Mouse (Mus musculus): ENCODE results near the gene Spns2. TPM values are rescaled to one million over a fixed set of nuclear protein-coding genes. Genes with fewer than 3 reads are reported as not detected.

Spns2 gene
- polyA plus RNA-seq, 1 experiment from 2014 or later: 10.6 TPM

DNA sequence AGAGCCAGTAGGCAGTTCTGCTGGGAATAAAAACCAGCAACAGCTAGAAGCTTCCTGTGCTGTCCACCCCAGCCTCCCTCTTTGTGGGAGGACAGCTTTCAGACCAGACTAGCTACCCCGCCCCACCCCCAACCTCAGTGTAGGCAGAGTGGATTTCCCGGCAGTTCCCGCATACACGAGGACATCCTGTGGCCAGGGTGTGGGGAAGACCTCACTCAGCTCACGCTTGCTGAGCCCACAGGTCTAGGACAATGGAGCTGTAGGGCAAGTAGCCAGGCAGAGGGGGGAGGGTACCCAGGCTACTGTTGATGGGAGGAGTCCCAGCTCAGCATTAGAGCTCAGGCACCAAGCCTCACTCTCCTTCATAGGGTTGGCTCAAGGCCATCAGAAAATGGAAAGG, 20.5 kb downstream of the Spns2 start:
- H3K4me1 ChIP-seq: peaks cover 12% of the 10 kb centered on the region; the same call in 1 of the 2 replicates
- H3K9me3 ChIP-seq: no peaks in the 10 kb centered on the region
- ATAC-seq (ENCODE audit: insufficient number of reproducible peaks, low FRiP score, low TSS enrichment, low read depth): peak; percentile 64; the same call in 1 of the 2 replicates
- no peak overlapping the region for H3K4me3 ChIP-seq
- no peaks in the 10 kb centered on the region for H3K36me3 ChIP-seq
- 30% methylated on average over 5 of the region's 5 CpGs for WGBS
- no peaks in the 10 kb centered on the region for H3K27me3 ChIP-seq
- H3K27ac ChIP-seq: peak overlapping the region; percentile 3; the same call in 1 of the 2 replicates
- no peak overlapping the region for H3K4me2 ChIP-seq
- H3K9ac ChIP-seq: no peak overlapping the region

DNA sequence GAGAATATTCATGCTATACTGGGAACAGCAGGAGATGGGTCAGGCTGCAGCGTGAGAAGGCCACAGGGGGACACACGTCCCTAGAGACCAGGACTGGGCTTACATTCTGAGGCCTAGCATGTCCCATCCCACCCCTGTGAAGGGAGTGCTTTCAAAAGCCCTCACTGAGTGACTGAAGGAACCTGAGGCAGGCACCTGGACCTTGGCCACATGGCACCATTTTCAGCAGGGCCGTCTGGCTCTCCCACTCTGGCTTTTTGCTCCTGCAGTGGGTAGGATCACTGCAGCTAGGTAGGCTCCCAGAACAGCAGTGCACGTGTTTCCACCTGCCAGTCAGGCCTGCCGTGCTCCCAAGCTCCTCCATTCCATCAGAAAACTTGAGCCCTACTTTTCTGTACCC, 21.2 kb downstream of the Spns2 start:
- H3K27me3 ChIP-seq: no peaks in the 10 kb centered on the region
- H3K9me3 ChIP-seq: no peaks in the 10 kb centered on the region
- H3K4me3 ChIP-seq: no peak overlapping the region
- H3K27ac ChIP-seq: peak overlapping the region; percentile 3; the same call in 1 of the 2 replicates
- H3K36me3 ChIP-seq: no peaks in the 10 kb centered on the region
- peaks cover 12% of the 10 kb centered on the region; the same call in 1 of the 2 replicates for H3K4me1 ChIP-seq
- H3K4me2 ChIP-seq: no peak overlapping the region
- no peak for ATAC-seq (ENCODE audit: insufficient number of reproducible peaks, low FRiP score, low TSS enrichment, low read depth)
- 67% methylated on average over 5 of the region's 5 CpGs for WGBS
- H3K9ac ChIP-seq: no peak overlapping the region

DNA sequence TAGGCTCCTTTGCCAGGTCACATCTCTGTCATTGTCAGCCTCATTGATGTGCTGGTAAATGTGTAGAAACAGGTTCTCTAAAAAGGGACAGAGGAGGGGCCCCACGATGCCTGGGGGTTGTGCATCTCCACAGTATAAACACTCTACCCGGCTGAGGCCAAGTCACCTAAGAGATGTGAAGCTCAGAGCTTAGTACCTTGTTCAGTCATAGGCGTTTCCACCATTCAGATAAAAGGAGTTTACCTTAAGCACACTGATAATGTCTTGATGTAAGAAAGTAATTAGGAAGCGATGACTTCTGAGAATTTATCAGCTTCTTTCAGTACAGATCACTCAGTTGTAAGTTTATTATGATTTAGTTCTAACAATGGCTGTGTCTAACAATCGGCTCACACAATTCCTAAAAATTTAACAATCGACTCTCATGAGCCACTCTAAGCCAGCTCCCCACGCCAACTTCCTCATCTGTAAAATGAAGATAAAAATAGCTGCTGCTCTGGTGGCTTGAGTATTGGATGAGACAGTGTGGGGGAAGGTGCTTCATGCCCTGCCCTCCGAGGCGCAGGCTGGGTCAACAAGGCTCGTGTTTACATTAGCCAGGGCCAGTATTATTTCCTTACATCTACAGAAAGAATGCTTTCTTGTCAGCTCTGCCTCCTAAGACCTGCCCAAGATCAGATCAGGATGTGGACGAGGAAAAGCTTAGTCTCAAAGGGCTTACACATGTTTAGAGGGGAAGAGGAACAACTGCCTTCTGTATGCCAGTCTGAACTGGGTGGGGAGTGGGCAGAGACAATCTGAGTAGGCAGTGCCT, 22.8 kb downstream of the Spns2 start:
- H3K27ac ChIP-seq: peak overlapping the region; percentile 22; the same call in 1 of the 2 replicates
- H3K4me2 ChIP-seq: no peak overlapping the region
- no peak overlapping the region for H3K9ac ChIP-seq
- no peaks in the 10 kb centered on the region for H3K9me3 ChIP-seq
- H3K4me3 ChIP-seq: no peak overlapping the region
- no peak; the same call in 1 of the 2 replicates for ATAC-seq (ENCODE audit: insufficient number of reproducible peaks, low FRiP score, low TSS enrichment, low read depth)
- WGBS: 42% methylated on average over 11 of the region's 11 CpGs
- H3K4me1 ChIP-seq: peaks cover 12% of the 10 kb centered on the region; the same call in 1 of the 2 replicates
- no peaks in the 10 kb centered on the region for H3K27me3 ChIP-seq
- no peaks in the 10 kb centered on the region for H3K36me3 ChIP-seq

DNA sequence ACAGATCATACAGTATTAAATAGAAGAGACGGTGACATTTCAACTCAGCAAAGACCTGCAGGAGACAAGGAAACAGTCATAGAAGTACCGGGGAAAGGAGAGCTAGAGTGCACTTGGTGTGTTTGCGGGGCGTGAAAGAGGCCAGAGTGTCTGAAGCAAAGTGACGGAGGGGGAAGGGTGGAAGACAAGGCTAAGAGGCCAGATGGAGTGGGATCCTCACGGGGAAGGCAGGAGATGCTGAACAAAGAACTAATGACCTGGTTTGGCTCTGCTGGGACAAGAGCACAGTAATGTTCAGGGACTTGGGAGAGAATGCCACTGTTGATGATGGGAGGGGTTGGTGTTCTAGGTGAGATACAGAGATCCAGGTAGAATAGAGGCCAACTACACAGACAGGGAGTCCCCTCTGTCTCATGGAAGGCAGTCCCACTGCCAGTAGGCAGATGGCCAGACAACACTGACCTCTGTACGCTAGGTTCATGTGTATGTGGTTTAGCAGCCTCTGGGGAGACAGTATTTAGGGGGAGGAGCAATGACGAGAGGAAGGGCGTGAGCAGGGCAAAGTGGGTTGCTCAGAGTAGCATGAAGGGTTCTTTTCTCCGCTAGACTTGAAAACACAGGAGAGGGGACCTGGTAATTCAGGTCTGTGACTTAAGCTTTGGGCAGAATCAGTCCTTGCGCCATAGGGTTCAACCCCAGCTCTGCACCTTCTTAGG, 23.6 kb downstream of the Spns2 start:
- Histone ChIP-seq H3K4me2 (no peak overlapping the region), H3K27me3 (no peaks in the 10 kb centered on the region), H3K4me1 (peaks cover 12% of the 10 kb centered on the region; the same call in 1 of the 2 replicates), H3K4me3 (no peak overlapping the region), H3K9me3 (no peaks in the 10 kb centered on the region), H3K9ac (no peak overlapping the region), H3K36me3 (no peaks in the 10 kb centered on the region), H3K27ac (peak overlapping the region; percentile 22; the same call in 1 of the 2 replicates)
- WGBS: 59% methylated on average over 11 of the region's 11 CpGs
- no peak for ATAC-seq (ENCODE audit: insufficient number of reproducible peaks, low FRiP score, low TSS enrichment, low read depth)

- no peak overlapping the region for H3K4me3 ChIP-seq
- 67% methylated on average over 3 of the region's 3 CpGs for WGBS
- no peaks in the 10 kb centered on the region for H3K27me3 ChIP-seq
- H3K9me3 ChIP-seq: no peaks in the 10 kb centered on the region
- no peak overlapping the region for H3K27ac ChIP-seq
- no peak for ATAC-seq (ENCODE audit: insufficient number of reproducible peaks, low FRiP score, low TSS enrichment, low read depth)
- H3K9ac ChIP-seq: no peak overlapping the region
- peaks cover 12% of the 10 kb centered on the region; the same call in 1 of the 2 replicates for H3K4me1 ChIP-seq
- no peak overlapping the region for H3K4me2 ChIP-seq
- no peaks in the 10 kb centered on the region for H3K36me3 ChIP-seq
These were observed 24.9 kb downstream of the Spns2 start for GRCm38 (mm10) chr11:72464821-72465220.

DNA sequence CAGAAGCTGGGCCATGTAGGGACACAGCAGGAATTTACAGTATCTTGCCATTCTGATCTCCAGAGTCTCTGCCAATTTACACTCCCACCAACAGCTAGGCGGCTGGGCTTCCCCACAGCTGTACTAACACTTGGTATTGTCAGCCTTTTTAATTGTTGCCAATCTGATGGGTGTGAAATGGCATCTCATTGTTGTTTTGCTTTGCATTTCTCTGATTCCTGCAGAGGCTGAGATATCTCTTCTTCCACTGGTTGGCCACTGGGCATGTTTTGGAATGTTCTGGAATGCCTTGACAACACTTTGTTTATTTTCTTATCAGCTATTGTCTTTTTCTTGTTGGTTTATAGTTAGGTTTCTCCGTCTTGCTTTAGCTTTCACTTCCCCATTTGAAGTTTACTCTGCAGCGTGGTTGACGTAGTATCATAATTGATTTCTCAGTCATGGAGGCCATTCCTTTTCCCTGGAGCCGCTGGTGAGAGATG, 28.2 kb downstream of the Spns2 start:
- WGBS: 55% methylated on average over 5 of the region's 5 CpGs
- no peak overlapping the region for H3K4me2 ChIP-seq
- no peak for ATAC-seq (ENCODE audit: insufficient number of reproducible peaks, low FRiP score, low TSS enrichment, low read depth)

DNA sequence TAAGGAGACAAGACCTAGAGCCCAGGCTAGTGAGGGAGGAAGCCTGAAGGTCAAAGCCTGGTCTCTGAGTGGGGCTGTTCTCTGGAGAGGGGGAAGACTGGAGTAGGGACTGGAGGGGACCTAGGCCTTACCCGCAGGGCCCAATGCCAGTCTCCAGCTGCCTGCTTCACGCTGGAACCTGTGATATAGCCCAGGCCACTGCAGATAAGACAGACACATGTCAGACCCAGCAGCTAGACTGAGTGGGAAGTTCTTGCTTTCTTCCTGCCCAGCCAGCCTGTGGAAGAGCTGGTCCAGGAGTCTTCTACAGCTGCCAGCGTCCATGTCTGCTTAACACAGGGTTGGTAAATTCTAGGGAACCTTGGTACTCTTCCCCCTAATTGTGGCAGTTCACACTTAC, 31.2 kb downstream of the Spns2 start:
- H3K4me2 ChIP-seq: no peak overlapping the region
- no peaks in the 10 kb centered on the region for H3K36me3 ChIP-seq
- H3K27me3 ChIP-seq: no peaks in the 10 kb centered on the region
- ATAC-seq (ENCODE audit: insufficient number of reproducible peaks, low FRiP score, low TSS enrichment, low read depth): no peak
- H3K9ac ChIP-seq: no peak overlapping the region
- no peaks in the 10 kb centered on the region for H3K9me3 ChIP-seq
- no peaks in the 10 kb centered on the region; the same call in 1 of the 2 replicates for H3K4me1 ChIP-seq
- H3K27ac ChIP-seq: 0 out of 2 replicates have a peak overlapping the region, but pooled peaks have one; percentile 13
- WGBS: 80% methylated on average over 3 of the region's 3 CpGs
- H3K4me3 ChIP-seq: no peak overlapping the region

More for the DNA sequence above, 28.2 kb downstream of the Spns2 start:
- Histone ChIP-seq H3K27me3 (no peaks in the 10 kb centered on the region), H3K27ac (no peak overlapping the region), H3K36me3 (no peaks in the 10 kb centered on the region), H3K9ac (no peak overlapping the region), H3K4me3 (no peak overlapping the region), H3K4me1 (peaks cover 4% of the 10 kb centered on the region; the same call in 1 of the 2 replicates), H3K9me3 (no peaks in the 10 kb centered on the region)

GRCm38 (mm10) chr11:72457995-72458496, 31.7 kb downstream of the Spns2 start:
- Histone ChIP-seq H3K4me2 (no peak overlapping the region), H3K9me3 (no peaks in the 10 kb centered on the region), H3K36me3 (no peaks in the 10 kb centered on the region), H3K9ac (no peak overlapping the region), H3K27ac (0 out of 2 replicates have a peak overlapping the region, but pooled peaks have one; percentile 13), H3K4me1 (no peaks in the 10 kb centered on the region; the same call in 1 of the 2 replicates), H3K27me3 (no peaks in the 10 kb centered on the region), H3K4me3 (no peak overlapping the region)
- ATAC-seq (ENCODE audit: insufficient number of reproducible peaks, low FRiP score, low TSS enrichment, low read depth): peak; percentile 45; the same call in 1 of the 2 replicates
- WGBS: 66% methylated on average over 12 of the region's 12 CpGs

DNA sequence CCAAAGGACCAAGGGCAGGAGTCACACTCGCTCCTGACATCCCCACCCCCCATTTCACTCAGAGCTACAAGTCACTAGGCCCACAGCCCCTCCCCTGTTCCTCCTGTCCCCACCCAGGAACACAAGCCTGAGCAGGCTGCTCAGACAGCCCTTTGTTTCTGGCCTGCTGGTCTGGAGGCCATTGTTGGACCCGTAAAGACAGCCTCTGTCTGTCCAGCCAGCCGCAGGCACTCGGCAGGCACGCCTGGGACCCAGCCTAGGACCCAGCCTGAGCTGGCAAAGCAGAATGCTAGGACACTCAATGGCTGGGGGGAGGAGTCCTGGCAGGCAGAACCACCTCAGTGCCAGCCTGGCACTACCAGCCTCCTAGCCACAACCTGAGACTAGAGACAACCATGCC, 34.0 kb downstream of the Spns2 start:
- no peak overlapping the region for H3K27ac ChIP-seq
- H3K4me1 ChIP-seq: no peaks in the 10 kb centered on the region; the same call in 1 of the 2 replicates
- no peak overlapping the region for H3K9ac ChIP-seq
- H3K36me3 ChIP-seq: peaks cover 20% of the 10 kb centered on the region
- no peaks in the 10 kb centered on the region for H3K27me3 ChIP-seq
- H3K4me2 ChIP-seq: no peak overlapping the region
- ATAC-seq (ENCODE audit: insufficient number of reproducible peaks, low FRiP score, low TSS enrichment, low read depth): no peak
- WGBS: 74% methylated on average over 5 of the region's 5 CpGs
- H3K9me3 ChIP-seq: no peaks in the 10 kb centered on the region
- no peak overlapping the region for H3K4me3 ChIP-seq

- ATAC-seq (ENCODE audit: insufficient number of reproducible peaks, low FRiP score, low TSS enrichment, low read depth): no peak
- Histone ChIP-seq H3K4me1 (no peaks in the 10 kb centered on the region; the same call in 1 of the 2 replicates), H3K36me3 (peaks cover 44% of the 10 kb centered on the region), H3K27ac (no peak overlapping the region), H3K9me3 (no peaks in the 10 kb centered on the region), H3K27me3 (no peaks in the 10 kb centered on the region), H3K4me2 (no peak overlapping the region), H3K9ac (no peak overlapping the region), H3K4me3 (no peak overlapping the region)
- WGBS: 54% methylated on average over 15 of the region's 15 CpGs
These were observed 36.4 kb downstream of the Spns2 start for GRCm38 (mm10) chr11:72453105-72453953.

GRCm38 (mm10) chr11:72452140-72452665, 37.5 kb downstream of the Spns2 start:
- 85% methylated on average over 3 of the region's 3 CpGs for WGBS
- Histone ChIP-seq H3K36me3 (peaks cover 55% of the 10 kb centered on the region), H3K27me3 (no peaks in the 10 kb centered on the region), H3K4me1 (no peaks in the 10 kb centered on the region; the same call in 1 of the 2 replicates), H3K9me3 (no peaks in the 10 kb centered on the region), H3K4me3 (no peak overlapping the region), H3K4me2 (no peak overlapping the region), H3K27ac (no peak overlapping the region), H3K9ac (no peak overlapping the region)
- no peak for ATAC-seq (ENCODE audit: insufficient number of reproducible peaks, low FRiP score, low TSS enrichment, low read depth)

Data from limb, embryonic 15.5 days (tissue).